In genomic region chr9:103752618-103753017, GRCm38 (mm10) we compare ENCODE assay signal across 12 mouse cellular contexts.
"Had no signal": no experiment of that assay in that cellular context is flagged by ENCODE, and none has a peak within 500 bp of the region (broad histone marks: within the 10 kb centered on the region; RNA-seq: fewer than 3 reads in every experiment).

No protein-coding gene starts in this region.

- DNase-seq: retina, postnatal 1 day; right cerebral cortex, adult 18-20 months; right cerebral cortex, postnatal 14 days; right cerebral cortex, postnatal 25 days; right cerebral cortex, postnatal 4 days; spleen, adult 18-20 months; thymus, adult 18-20 months; thymus, adult 2 months; thymus, postnatal 14 days; thymus, postnatal 25 days; thymus, postnatal 36 days; thymus, postnatal 4 days had no signal
